Mouse (Mus musculus) neural tube, embryonic 12.5 days (tissue): ENCODE results near the gene Crhr1. TPM values are rescaled to one million over a fixed set of nuclear protein-coding genes. Genes with fewer than 3 reads are reported as not detected.

Experiments
- ATAC-seq: fragments of 200-750 bp; cut with Nextera tagmentation; 2 replicates; pipeline ENCODE4 v1.8.0; 2017; ENCODE audit warnings: low read depth, mild to moderate bottlenecking, moderate TSS enrichment, moderate library complexity; ENCODE audit not compliant: low FRiP score
- H3K27ac ChIP-seq: fragments of 300-500 bp; sonication (generic); 2 replicates; pipeline ENCODE4 v1.5.1; 2016
- H3K27me3 ChIP-seq: fragments of 300-500 bp; sonication (generic); replicated peaks from 2 replicates; pipeline ENCODE4 v1.6.1; 2016; ENCODE audit warnings: mild to moderate bottlenecking
- H3K36me3 ChIP-seq: fragments of 300-500 bp; sonication (generic); 2 replicates; pipeline ENCODE4 v1.6.1; 2016; ENCODE audit warnings: mild to moderate bottlenecking
- H3K4me1 ChIP-seq: fragments of 300-500 bp; sonication (generic); 2 replicates; pipeline ENCODE4 v1.6.1; 2016
- H3K4me2 ChIP-seq: fragments of 300-500 bp; sonication (generic); replicated peaks from 2 replicates; pipeline ENCODE4 v1.6.1; 2016; ENCODE audit warnings: mild to moderate bottlenecking
- H3K4me3 ChIP-seq: fragments of 300-500 bp; sonication (generic); 2 replicates; pipeline ENCODE4 v1.5.1; 2016
- H3K9ac ChIP-seq: fragments of 300-500 bp; sonication (generic); 2 replicates; pipeline ENCODE4 v1.6.1; 2016; ENCODE audit warnings: mild to moderate bottlenecking
- H3K9me3 ChIP-seq: fragments of 300-500 bp; sonication (generic); 2 replicates; pipeline ENCODE4 v1.6.1; 2016; ENCODE audit warnings: mild to moderate bottlenecking
- WGBS: fragments of 180-500 bp; shearing (Covaris S2); methylation state at CpG from one replicate; pipeline ENCODE4 v1.1.7; 2016; 5-methylcytosine and 5-hydroxymethylcytosine counted together
- polyA plus RNA-seq: library from polyadenylated mRNA; unstranded; fragments of >200 nt; fragmentation: Nextera tagmentation; extraction: Ambion mirVana; gene quantifications from 2 replicates; pipeline ENCODE4 v1.2.1, GENCODE M21; 2016

The Crhr1 gene
- polyA plus RNA-seq = 2.3 and 2.4 TPM in 2 replicates

DNA sequence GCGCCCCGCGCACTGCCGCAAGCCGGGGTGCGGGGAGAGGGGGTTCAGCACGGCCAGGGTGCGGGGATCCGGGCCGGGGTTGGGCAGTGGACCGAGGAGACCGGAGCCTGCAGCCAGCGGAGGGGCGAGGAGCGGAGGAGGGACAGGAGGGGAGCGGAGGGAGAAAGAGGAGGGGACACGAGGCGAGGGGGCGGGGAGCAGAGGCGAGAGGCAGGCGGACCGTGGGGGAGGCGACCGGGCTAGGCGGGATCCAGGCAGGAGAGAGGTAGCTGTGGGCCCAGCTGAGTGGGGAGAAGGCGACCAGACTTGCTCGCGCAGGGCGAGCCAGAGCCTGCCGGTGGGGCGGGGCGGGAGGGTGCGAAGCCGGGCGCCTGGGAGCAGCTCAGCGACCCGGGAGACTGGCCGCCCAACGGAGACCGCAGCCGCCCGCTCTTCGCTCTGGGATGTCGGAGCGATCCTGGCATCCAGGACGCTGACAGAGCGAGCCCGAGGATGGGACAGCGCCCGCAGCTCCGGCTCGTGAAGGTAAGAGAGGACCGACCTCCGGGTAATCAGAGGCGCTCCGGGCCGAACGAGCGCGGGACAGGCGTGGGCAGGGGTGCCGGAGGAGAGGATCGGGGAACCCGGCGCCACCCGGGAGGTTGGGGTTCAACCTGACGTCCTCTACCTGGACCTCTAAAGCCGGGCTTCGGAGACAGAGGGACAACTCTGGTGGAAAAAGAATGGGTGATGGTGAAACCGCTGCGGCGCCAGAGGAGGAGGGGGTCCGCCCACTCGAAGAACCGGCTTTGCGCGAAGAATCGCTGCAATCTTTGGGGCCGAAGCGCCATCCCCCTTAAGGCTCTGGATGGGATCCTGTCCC is at the start of gene Crhr1:
Gene Crhr1, plus strand, starts transcription at position 276 of the 862 bp plus-strand sequence.
- Histone ChIP-seq H3K27ac (no peak within 1 kb of the TSS), H3K36me3 (no peaks in the 10 kb centered on the region), H3K27me3 (peaks cover 68% of the 10 kb centered on the region), H3K9ac (peak within 1 kb of the TSS; percentile 66), H3K4me2 (peak within 1 kb of the TSS; percentile 92), H3K9me3 (no peaks in the 10 kb centered on the region), H3K4me1 (peaks cover 22% of the 10 kb centered on the region), H3K4me3 (peak within 1 kb of the TSS; percentile 49)
- peak; percentile 66 for ATAC-seq
- WGBS = 1% methylated on average over 75 of the region's 80 CpGs

DNA sequence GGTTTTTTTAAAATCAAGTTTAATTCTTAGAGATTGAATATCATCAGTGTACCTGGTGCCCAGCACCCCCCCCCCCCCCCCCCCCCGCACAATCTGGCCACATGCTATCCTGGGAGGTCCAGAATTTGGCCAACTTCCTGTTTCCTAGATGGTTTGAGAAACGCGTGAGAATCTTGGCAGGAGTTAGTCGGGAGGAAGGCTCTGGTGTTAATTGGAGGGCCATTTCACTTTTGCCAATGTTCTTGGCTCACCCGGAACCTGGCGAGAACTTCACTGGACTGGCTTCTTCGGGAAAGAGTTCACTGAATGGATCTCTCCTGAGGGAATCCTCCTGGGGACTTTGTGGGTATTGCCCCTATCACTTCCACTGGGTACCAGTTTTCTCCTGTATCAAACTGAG is 49.4 kb upstream of the Crhr1 start:
- H3K9ac ChIP-seq = no peak overlapping the region
- H3K36me3 ChIP-seq = no peaks in the 10 kb centered on the region
- no peak overlapping the region for H3K27ac ChIP-seq
- H3K27me3 ChIP-seq = no peaks in the 10 kb centered on the region
- WGBS = 93% methylated on average over 7 of the region's 7 CpGs
- H3K4me3 ChIP-seq = no peak overlapping the region
- H3K4me1 ChIP-seq = no peaks in the 10 kb centered on the region
- H3K4me2 ChIP-seq = no peak overlapping the region
- H3K9me3 ChIP-seq = no peaks in the 10 kb centered on the region
- no peak for ATAC-seq

DNA sequence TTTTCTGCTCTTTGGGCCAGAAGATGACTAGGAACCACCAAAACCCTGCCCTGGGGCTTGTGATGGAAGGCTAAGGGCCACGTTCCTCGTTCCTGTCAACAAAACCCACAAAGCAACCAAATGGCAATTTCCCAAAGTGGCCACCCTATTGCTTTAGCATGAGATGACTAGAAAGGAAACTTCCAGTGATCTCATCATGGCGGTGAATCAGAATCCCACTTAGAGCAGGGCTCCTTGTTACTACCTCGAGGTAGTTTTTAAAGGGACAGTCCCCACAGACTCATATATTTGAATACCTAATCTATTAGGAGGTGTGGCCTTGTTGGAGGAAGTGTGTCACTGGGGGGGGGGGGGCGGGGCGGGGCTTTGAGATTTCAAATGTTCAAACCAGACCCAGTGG is 48.9 kb upstream of the Crhr1 start:
- H3K4me3 ChIP-seq = no peak overlapping the region
- no peaks in the 10 kb centered on the region for H3K36me3 ChIP-seq
- WGBS = 85% methylated on average over 6 of the region's 6 CpGs
- no peaks in the 10 kb centered on the region for H3K4me1 ChIP-seq
- no peak overlapping the region for H3K27ac ChIP-seq
- H3K9me3 ChIP-seq = no peaks in the 10 kb centered on the region
- ATAC-seq = no peak
- H3K4me2 ChIP-seq = no peak overlapping the region
- H3K9ac ChIP-seq = no peak overlapping the region
- H3K27me3 ChIP-seq = no peaks in the 10 kb centered on the region

DNA sequence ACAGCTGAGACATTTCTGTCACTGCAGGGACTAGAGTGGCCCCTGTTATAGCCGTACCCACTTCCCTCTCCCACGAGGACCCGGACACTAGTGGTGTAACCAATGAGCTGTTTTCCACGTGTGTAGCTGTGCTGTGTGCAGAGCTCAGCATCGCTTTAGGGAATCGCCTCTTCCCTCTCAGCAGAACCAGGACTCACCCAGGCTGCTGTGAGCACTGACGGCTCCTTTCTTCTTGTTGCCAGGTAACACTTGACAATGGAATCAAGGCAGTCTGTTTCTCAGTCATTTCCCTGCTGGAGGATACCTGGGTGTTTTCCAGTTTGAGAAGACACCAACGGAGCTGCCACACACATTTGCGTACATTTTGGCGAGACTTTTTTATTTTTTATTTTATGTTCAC is 44.1 kb upstream of the Crhr1 start:
- no peaks in the 10 kb centered on the region for H3K9me3 ChIP-seq
- H3K4me1 ChIP-seq = no peaks in the 10 kb centered on the region
- no peaks in the 10 kb centered on the region for H3K36me3 ChIP-seq
- no peak overlapping the region for H3K9ac ChIP-seq
- no peak for ATAC-seq
- H3K4me3 ChIP-seq = no peak overlapping the region
- 53% methylated on average over 10 of the region's 10 CpGs for WGBS
- no peaks in the 10 kb centered on the region for H3K27me3 ChIP-seq
- no peak overlapping the region for H3K4me2 ChIP-seq
- H3K27ac ChIP-seq = no peak overlapping the region

DNA sequence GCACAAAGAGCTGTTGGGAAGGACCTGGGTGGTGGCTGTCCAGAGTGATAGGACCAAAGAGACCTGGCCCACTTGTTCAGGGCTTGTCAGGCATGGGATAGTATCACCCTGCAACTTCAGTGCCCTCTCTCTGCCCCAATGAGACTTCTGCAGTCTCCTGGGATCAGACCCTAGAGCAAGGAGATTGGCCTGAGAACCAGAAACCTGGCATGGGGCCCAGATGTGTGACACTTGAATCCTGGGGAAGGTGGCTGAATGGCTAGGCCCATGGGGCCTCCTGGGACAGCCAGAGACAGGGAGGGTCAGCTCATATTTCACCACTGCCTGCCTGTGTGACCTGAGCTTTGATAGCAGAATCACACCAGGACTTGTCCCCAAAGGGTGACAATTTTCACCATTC is 41.9 kb upstream of the Crhr1 start:
- H3K4me3 ChIP-seq = no peak overlapping the region
- no peaks in the 10 kb centered on the region for H3K4me1 ChIP-seq
- no peak for ATAC-seq
- no peaks in the 10 kb centered on the region for H3K9me3 ChIP-seq
- no peak overlapping the region for H3K4me2 ChIP-seq
- H3K36me3 ChIP-seq = no peaks in the 10 kb centered on the region
- no peaks in the 10 kb centered on the region for H3K27me3 ChIP-seq
- H3K27ac ChIP-seq = no peak overlapping the region
- H3K9ac ChIP-seq = no peak overlapping the region

DNA sequence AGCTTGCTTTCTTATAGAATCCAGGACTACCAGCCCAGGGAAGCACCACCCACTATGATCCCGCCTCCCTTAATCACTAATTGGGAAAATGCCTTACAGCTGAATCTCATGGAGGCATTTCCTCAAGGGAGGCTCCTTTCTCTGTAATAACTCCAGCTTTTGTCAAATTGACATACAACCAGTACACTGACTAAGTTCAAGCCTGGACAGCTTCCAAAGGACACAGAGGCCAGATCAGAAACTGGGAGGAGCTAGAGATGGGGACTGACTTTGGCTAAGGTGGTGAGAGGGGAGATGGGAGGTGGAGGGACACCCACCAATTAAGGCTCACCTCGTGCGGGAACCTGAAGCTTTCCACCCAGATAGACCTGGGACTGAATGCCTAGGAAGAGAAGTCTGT is 37.5 kb upstream of the Crhr1 start:
- 78% methylated on average over 3 of the region's 3 CpGs for WGBS

DNA sequence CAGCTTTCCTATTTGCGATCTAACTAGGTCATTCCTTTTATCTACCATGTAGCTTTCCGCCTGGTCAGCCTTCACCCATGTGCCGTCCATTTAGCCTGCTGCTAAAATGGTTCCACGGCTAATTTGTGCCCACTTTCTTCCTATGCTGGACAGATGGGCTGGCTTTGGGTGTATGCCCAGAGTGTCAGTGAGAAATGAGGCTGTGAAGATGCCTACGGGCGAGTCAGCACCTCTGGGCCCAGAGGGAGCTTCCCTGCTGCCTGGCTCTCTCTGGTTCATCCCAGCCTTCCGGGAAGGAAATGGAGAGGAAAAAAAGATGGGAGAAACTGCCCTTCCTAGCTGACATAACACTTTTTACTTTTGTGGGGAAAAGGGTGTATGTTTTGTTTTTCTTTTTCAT is 36.1 kb upstream of the Crhr1 start:
- Histone ChIP-seq H3K9ac (no peak overlapping the region), H3K9me3 (no peaks in the 10 kb centered on the region), H3K27me3 (no peaks in the 10 kb centered on the region), H3K27ac (no peak overlapping the region), H3K4me2 (no peak overlapping the region), H3K4me1 (no peaks in the 10 kb centered on the region), H3K4me3 (no peak overlapping the region), H3K36me3 (no peaks in the 10 kb centered on the region)
- WGBS = 82% methylated on average over 7 of the region's 7 CpGs
- no peak for ATAC-seq

More for the DNA sequence above, 37.5 kb upstream of the Crhr1 start:
- H3K4me2 ChIP-seq = no peak overlapping the region
- no peaks in the 10 kb centered on the region for H3K27me3 ChIP-seq
- H3K4me3 ChIP-seq = no peak overlapping the region
- no peak overlapping the region for H3K27ac ChIP-seq
- no peaks in the 10 kb centered on the region for H3K9me3 ChIP-seq
- no peak overlapping the region for H3K9ac ChIP-seq
- no peaks in the 10 kb centered on the region for H3K4me1 ChIP-seq
- no peaks in the 10 kb centered on the region for H3K36me3 ChIP-seq
- ATAC-seq = no peak

DNA sequence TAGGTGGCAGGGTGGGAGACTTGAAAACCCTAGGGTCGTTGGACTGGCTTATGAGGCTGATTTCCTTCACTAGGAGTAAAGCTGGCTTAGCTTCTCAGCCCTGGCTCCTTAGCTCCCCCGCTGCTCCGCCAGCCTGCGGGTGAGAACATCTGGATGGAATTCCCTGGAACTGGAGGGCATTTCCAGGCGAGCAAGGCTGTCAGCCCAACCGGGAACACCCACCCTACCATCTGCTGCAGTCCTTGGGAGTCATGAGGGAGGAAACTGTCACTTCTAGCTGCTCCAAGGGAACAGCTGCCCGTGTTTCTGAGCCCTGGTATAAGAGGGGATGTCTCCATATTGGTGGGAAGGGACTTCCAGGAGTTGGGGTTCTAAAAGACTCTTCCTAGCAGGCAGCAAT is 33.1 kb upstream of the Crhr1 start:
- 36% methylated on average over 7 of the region's 7 CpGs for WGBS
- Histone ChIP-seq H3K4me2 (no peak overlapping the region), H3K9me3 (no peaks in the 10 kb centered on the region), H3K9ac (no peak overlapping the region), H3K4me1 (peaks cover 10% of the 10 kb centered on the region), H3K27ac (no peak overlapping the region), H3K36me3 (no peaks in the 10 kb centered on the region), H3K4me3 (no peak overlapping the region), H3K27me3 (no peaks in the 10 kb centered on the region)
- ATAC-seq = no peak

DNA sequence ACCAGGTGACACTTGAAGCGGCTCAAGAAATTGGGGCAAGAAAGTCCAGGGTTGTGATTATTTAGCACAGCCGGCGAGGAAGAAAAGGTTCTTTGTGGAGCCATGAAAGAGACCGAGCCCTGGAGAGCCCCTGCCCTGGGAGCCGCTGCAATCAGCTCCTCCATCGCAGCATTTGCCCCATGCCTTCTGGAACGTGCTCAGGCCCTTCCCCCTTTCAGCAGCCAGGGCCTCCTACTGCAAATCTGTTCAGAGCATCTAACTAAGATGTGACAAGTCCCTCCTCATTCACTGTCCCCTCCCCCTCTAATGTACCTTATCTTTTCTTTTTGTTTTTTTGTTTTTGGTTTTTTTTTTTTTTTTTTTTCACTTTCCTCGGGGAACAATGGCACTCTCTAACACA is 30.0 kb upstream of the Crhr1 start:
- Histone ChIP-seq H3K4me2 (no peak overlapping the region), H3K27ac (no peak overlapping the region), H3K36me3 (no peaks in the 10 kb centered on the region), H3K9ac (no peak overlapping the region), H3K9me3 (no peaks in the 10 kb centered on the region), H3K4me3 (no peak overlapping the region), H3K27me3 (no peaks in the 10 kb centered on the region), H3K4me1 (peaks cover 25% of the 10 kb centered on the region)
- ATAC-seq = no peak
- 12% methylated on average over 8 of the region's 8 CpGs for WGBS

DNA sequence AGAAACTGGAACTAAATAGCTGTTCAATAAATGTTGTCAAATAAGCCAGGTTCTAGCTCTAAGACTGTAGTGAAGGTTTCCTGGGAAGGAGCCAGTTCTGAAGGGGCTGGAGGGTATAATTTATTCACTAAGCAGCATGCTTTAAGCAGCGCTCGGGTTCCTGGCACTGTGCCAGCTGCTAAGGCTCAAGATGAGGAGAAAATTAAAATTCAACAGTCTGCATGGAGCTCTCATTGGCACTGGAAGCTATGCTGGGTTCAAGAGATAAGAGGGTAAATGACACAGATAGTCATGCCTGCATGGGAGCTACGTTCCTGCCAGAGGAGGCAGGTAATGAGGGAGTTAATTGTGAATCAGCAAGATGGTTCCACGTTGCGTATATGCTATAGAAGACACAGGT is 26.3 kb upstream of the Crhr1 start:
- ATAC-seq = no peak
- Histone ChIP-seq H3K9ac (no peak overlapping the region), H3K4me1 (peaks cover 25% of the 10 kb centered on the region), H3K9me3 (no peaks in the 10 kb centered on the region), H3K27ac (no peak overlapping the region), H3K4me2 (no peak overlapping the region), H3K27me3 (no peaks in the 10 kb centered on the region), H3K4me3 (no peak overlapping the region), H3K36me3 (no peaks in the 10 kb centered on the region)
- 53% methylated on average over 5 of the region's 5 CpGs for WGBS

DNA sequence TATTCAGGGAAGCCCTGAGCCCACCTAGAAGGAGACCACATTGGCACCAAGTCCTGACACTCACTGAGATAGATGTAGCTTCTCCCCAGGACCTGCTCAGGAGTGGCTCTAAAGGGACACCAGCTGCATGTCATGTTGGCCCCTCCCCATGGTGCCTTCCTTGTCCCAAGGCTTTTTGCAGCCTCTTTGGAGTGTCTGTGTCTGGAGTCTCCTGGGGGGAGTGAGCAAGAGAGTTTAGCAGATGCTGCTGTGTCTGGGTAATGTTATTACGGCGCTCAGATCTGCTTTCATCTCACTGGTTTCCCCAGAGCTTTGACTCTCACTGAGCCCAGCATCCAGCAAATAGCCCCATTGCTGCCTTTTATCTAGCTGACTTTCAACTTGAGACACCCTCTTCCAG is 25.7 kb upstream of the Crhr1 start:
- Histone ChIP-seq H3K4me1 (peaks cover 25% of the 10 kb centered on the region), H3K27me3 (no peaks in the 10 kb centered on the region), H3K36me3 (no peaks in the 10 kb centered on the region), H3K9ac (no peak overlapping the region), H3K27ac (no peak overlapping the region), H3K4me3 (no peak overlapping the region), H3K4me2 (no peak overlapping the region), H3K9me3 (no peaks in the 10 kb centered on the region)
- no peak for ATAC-seq
- 35% methylated on average over 2 of the region's 2 CpGs for WGBS

DNA sequence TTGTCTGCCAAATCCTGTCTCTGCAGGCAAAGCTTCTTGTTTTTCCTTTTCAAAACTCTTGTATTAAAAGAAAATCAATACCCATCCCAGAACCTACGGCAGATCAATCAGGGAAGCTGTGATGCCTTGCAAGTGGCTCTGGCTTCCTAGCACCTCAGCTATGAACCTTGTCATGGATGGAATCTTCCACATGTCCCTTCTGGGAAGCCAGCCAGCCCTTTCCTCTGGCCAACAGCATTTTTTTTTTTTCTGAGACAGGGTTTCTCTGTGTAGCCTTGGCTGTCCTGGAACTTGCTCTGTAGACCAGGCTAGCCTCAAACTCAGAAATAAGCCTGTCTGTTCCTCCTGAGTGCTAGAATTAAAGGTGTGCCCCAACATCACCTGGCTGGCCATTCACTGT is 22.3 kb upstream of the Crhr1 start:
- Histone ChIP-seq H3K9me3 (no peaks in the 10 kb centered on the region), H3K4me1 (peaks cover 13% of the 10 kb centered on the region), H3K4me3 (no peak overlapping the region), H3K27me3 (no peaks in the 10 kb centered on the region), H3K9ac (no peak overlapping the region), H3K4me2 (no peak overlapping the region), H3K36me3 (no peaks in the 10 kb centered on the region), H3K27ac (no peak overlapping the region)
- no peak for ATAC-seq
- 90% methylated on average over 1 of the region's 1 CpGs for WGBS

DNA sequence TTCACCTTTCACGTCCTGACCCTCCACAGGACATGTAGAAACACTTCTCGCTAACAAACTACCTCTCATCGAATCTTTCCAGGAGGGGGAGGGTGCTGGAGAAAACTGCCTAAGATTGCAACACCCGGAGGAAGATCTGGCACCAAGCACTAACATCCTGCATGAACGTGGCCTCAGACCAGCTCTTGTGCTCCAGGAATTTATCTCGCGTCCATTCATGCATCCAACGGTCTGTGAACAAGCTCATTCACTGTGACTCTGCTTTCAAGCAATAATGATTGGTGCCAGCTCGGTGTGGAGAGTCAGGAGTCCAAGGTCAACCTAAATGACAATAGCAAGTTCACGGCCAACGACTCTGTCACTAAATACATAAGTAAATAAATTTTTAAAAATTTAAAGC is 20.8 kb upstream of the Crhr1 start:
- Histone ChIP-seq H3K36me3 (no peaks in the 10 kb centered on the region), H3K9ac (no peak overlapping the region), H3K4me2 (no peak overlapping the region), H3K27ac (no peak overlapping the region), H3K4me1 (peaks cover 1% of the 10 kb centered on the region), H3K4me3 (no peak overlapping the region), H3K27me3 (no peaks in the 10 kb centered on the region; the same call in 1 of the 2 replicates), H3K9me3 (no peaks in the 10 kb centered on the region)
- WGBS = 63% methylated on average over 11 of the region's 11 CpGs
- no peak for ATAC-seq
